Mouse (Mus musculus) stomach, postnatal 0 days (tissue): ENCODE data around the gene Zfp652. TPM values are rescaled to one million over a fixed set of nuclear protein-coding genes. Genes with fewer than 3 reads are reported as not detected.

Source experiments
- ATAC-seq: fragments of 200-750 bp; cut with Nextera tagmentation; 2 replicates; pipeline ENCODE4 v1.8.0; 2017; ENCODE audit not compliant: low FRiP score, low TSS enrichment
- DNase-seq: peaks from one replicate; pipeline ENCODE4 v3.0.0-alpha.2; 2016; ENCODE audit warnings: low spot score
- H3K27ac ChIP-seq: fragments of 300-500 bp; sonication (generic); replicated peaks from 2 replicates; pipeline ENCODE4 v1.5.1; 2014; ENCODE audit warnings: mild to moderate bottlenecking, control low read depth
- H3K27me3 ChIP-seq: fragments of 300-500 bp; sonication (generic); 2 replicates; pipeline ENCODE4 v1.6.1; 2014; ENCODE audit warnings: low read length; ENCODE audit not compliant: control insufficient read depth, insufficient read depth
- H3K36me3 ChIP-seq: fragments of 300-500 bp; sonication (generic); 2 replicates; pipeline ENCODE4 v1.6.1; 2014; ENCODE audit warnings: low read length, mixed read lengths; ENCODE audit not compliant: control insufficient read depth, insufficient read depth
- H3K4me1 ChIP-seq: fragments of 300-500 bp; sonication (generic); replicated peaks from 2 replicates; pipeline ENCODE4 v1.6.1; 2014; ENCODE audit warnings: antibody characterized with exemption; ENCODE audit not compliant: control insufficient read depth, insufficient read depth
- H3K4me2 ChIP-seq: fragments of 300-500 bp; sonication (generic); replicated peaks from 2 replicates; pipeline ENCODE4 v1.6.1; 2014; ENCODE audit warnings: low read depth, mild to moderate bottlenecking, control low read depth, moderate library complexity
- H3K4me3 ChIP-seq: fragments of 300-500 bp; sonication (generic); 2 replicates; pipeline ENCODE4 v1.5.1; 2014; ENCODE audit warnings: low read depth, low read length, control low read depth
- H3K9ac ChIP-seq: fragments of 300-500 bp; sonication (generic); 2 replicates; pipeline ENCODE4 v1.6.1; 2014; ENCODE audit warnings: mild to moderate bottlenecking, low read length, control low read depth, mixed read lengths
- H3K9me3 ChIP-seq: fragments of 300-500 bp; sonication (generic); 2 replicates; pipeline ENCODE4 v1.6.1; 2016; ENCODE audit warnings: low read length; ENCODE audit not compliant: control insufficient read depth
- CTCF ChIP-seq: IDR thresholded peaks from 2 replicates; pipeline ENCODE4 v1.5.1; 2016; ENCODE audit warnings: antibody characterized with exemption, low read depth, mild to moderate bottlenecking, moderate library complexity
- EP300 ChIP-seq: optimal IDR thresholded peaks from 2 replicates; pipeline ENCODE3; 2016; ENCODE audit warnings: antibody characterized with exemption
- WGBS: fragments of 180-500 bp; shearing (Covaris S2); extraction: QIAGEN DNeasy Blood & Tissue Kit; methylation state at CpG from one replicate; pipeline ENCODE4 v1.1.7; 2014; 5-methylcytosine and 5-hydroxymethylcytosine counted together
- polyA plus RNA-seq: library from polyadenylated mRNA; unstranded; fragments of >200 nt; fragmentation: Nextera tagmentation; extraction: Ambion mirVana; gene quantifications from 2 replicates; pipeline ENCODE4 v1.2.1, GENCODE M21; 2015

Zfp652 gene
- polyA plus RNA-seq, 1 experiment from 2014 or later: 10.0 TPM

GRCm38 (mm10) chr11:95831276-95831619, 118.8 kb downstream of the Zfp652 start:
- Histone ChIP-seq H3K36me3 (0 out of 2 replicates have a peak, but pooled peaks cover 2% of the 10 kb centered on the region), H3K4me3 (peak overlapping the region; percentile 35), H3K9me3 (no peaks in the 10 kb centered on the region), H3K27ac (no peak overlapping the region), H3K27me3 (peaks cover 14% of the 10 kb centered on the region; the same call in 1 of the 2 replicates), H3K4me2 (peak overlapping the region; percentile 49), H3K4me1 (peaks cover 5% of the 10 kb centered on the region), H3K9ac (peak overlapping the region; percentile 31; the same call in 1 of the 2 replicates)
- TF ChIP-seq EP300: no peak
- TF ChIP-seq CTCF: no peak
- DNase-seq (no peak), ATAC-seq (no peak)
- WGBS: 12% methylated on average over 10 of the region's 10 CpGs

- peak overlapping the region; percentile 35 for H3K4me3 ChIP-seq
- H3K4me2 ChIP-seq: peak overlapping the region; percentile 49; the same call in 1 of the 2 replicates
- H3K27ac ChIP-seq: no peak overlapping the region
- DNase-seq (no peak), ATAC-seq (no peak)
- peaks cover 5% of the 10 kb centered on the region for H3K4me1 ChIP-seq
- WGBS: 18% methylated on average over 14 of the region's 15 CpGs
- TF ChIP-seq EP300: no peak
- TF ChIP-seq CTCF: peak; percentile 47
- H3K9ac ChIP-seq: no peak overlapping the region
- peaks cover 14% of the 10 kb centered on the region; the same call in 1 of the 2 replicates for H3K27me3 ChIP-seq
- H3K36me3 ChIP-seq: 0 out of 2 replicates have a peak, but pooled peaks cover 2% of the 10 kb centered on the region
- no peaks in the 10 kb centered on the region for H3K9me3 ChIP-seq
Observed at GRCm38 (mm10) chr11:95831641-95832040, 119.2 kb downstream of the Zfp652 start.

- WGBS: 62% methylated on average over 18 of the region's 18 CpGs
- peaks cover 14% of the 10 kb centered on the region; the same call in 1 of the 2 replicates for H3K27me3 ChIP-seq
- no peak overlapping the region for H3K4me3 ChIP-seq
- H3K4me1 ChIP-seq: peaks cover 5% of the 10 kb centered on the region
- TF ChIP-seq EP300 (no peak), CTCF (no peak)
- no peaks in the 10 kb centered on the region for H3K9me3 ChIP-seq
- H3K36me3 ChIP-seq: 0 out of 2 replicates have a peak, but pooled peaks cover 2% of the 10 kb centered on the region
- DNase-seq (no peak), ATAC-seq (no peak)
- no peak overlapping the region for H3K27ac ChIP-seq
- no peak overlapping the region for H3K4me2 ChIP-seq
- H3K9ac ChIP-seq: no peak overlapping the region
Observed at GRCm38 (mm10) chr11:95832129-95833005, 119.9 kb downstream of the Zfp652 start.

GRCm38 (mm10) chr11:95833006-95833570, 120.6 kb downstream of the Zfp652 start:
- 0 out of 2 replicates have a peak, but pooled peaks cover 2% of the 10 kb centered on the region for H3K36me3 ChIP-seq
- no peak for DNase-seq
- H3K4me2 ChIP-seq: no peak overlapping the region
- TF ChIP-seq CTCF (no peak), EP300 (no peak)
- H3K9me3 ChIP-seq: no peaks in the 10 kb centered on the region
- H3K27ac ChIP-seq: no peak overlapping the region
- no peak for ATAC-seq
- H3K4me3 ChIP-seq: no peak overlapping the region
- no peak overlapping the region for H3K9ac ChIP-seq
- peaks cover 5% of the 10 kb centered on the region for H3K4me1 ChIP-seq
- peaks cover 14% of the 10 kb centered on the region; the same call in 1 of the 2 replicates for H3K27me3 ChIP-seq
- WGBS: 49% methylated on average over 8 of the region's 8 CpGs

- Histone ChIP-seq H3K4me2 (no peak overlapping the region), H3K36me3 (0 out of 2 replicates have a peak, but pooled peaks cover 2% of the 10 kb centered on the region), H3K4me1 (peaks cover 5% of the 10 kb centered on the region), H3K9ac (no peak overlapping the region), H3K27me3 (peaks cover 14% of the 10 kb centered on the region; the same call in 1 of the 2 replicates), H3K4me3 (no peak overlapping the region), H3K9me3 (no peaks in the 10 kb centered on the region), H3K27ac (no peak overlapping the region)
- TF ChIP-seq CTCF (no peak), EP300 (no peak)
- no peak for DNase-seq
- ATAC-seq: no peak
- WGBS: 20% methylated on average over 18 of the region's 18 CpGs
Observed at GRCm38 (mm10) chr11:95833631-95834142, 121.2 kb downstream of the Zfp652 start.
